Mouse (Mus musculus) kidney, adult 8-10 months (tissue): ENCODE measurements around the gene Agap1.

Source experiments
- DNase-seq, 2 experiments: peaks; one replicate each; pipeline ENCODE4 v3.0.0; 2022

The Agap1 gene

GRCm38 (mm10) chr1:89939981-89940726 lies 485.5 kb downstream of the Agap1 start:
- peak; percentile 56 to 81 for DNase-seq

GRCm38 (mm10) chr1:89940961-89941524 lies 486.4 kb downstream of the Agap1 start:
- no peak for DNase-seq

GRCm38 (mm10) chr1:89941701-89942381 lies 487.2 kb downstream of the Agap1 start:
- no peak for DNase-seq

GRCm38 (mm10) chr1:89942395-89942976 lies 487.9 kb downstream of the Agap1 start:
- DNase-seq = no peak

- peak; percentile 58 to 84 for DNase-seq
Observed at GRCm38 (mm10) chr1:89943202-89943601, 488.6 kb downstream of the Agap1 start.
